Mouse (Mus musculus): ENCODE data around the gene Tns2.
"Not testable (repeated sequence)": the region's sequence is repeated elsewhere in the genome, so short reads cannot be mapped to it uniquely, and the experiment has no call there.

The Tns2 gene

DNA sequence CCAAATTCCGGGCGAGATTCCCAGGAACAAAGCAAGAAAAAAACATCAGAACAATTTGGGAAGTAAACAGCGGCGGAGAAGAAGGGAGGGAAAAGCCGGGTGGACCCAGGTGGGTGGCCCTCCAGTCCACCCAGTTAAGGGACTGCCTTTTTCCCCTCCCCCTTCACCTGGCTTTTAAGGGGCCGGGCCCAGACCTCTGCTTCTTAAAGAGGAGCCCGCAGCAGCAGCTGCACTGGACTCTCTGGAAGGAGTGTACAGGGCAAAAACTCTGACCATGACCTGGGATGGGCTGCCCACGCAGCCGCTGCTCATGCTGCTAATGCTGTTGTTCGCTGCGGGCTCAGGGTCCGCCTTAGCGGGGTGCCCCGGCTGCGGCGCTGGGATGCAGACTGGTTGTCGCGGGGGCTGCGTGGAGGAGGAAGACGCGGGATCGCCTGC lies 44.1 kb downstream of the Tns2 start, which contains the start of gene Igfbp6:
Gene Igfbp6, plus strand, starts transcription at position 89 of the 438 bp plus-strand sequence.
- peak; percentile 47 to 60 for DNase-seq

DNA sequence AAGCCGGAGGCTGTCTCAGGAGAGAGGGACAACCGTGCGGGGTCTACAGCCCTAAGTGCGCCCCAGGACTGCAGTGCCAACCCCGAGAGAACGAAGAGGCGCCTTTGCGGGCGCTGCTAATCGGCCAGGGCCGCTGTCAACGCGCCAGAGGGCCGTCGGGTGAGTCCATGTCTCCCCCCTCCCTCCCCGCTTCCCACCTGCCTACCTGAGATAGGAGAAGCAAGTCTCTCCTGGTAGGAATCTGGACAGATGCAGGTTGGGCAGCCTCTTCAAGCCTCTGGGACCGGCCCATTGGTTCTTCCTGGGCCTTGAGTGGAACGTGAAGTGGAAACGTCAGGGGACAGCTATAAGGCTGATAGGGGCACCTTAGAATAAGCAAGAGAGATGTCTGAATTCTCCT lies 44.5 kb downstream of the Tns2 start:
- DNase-seq = no peak

DNA sequence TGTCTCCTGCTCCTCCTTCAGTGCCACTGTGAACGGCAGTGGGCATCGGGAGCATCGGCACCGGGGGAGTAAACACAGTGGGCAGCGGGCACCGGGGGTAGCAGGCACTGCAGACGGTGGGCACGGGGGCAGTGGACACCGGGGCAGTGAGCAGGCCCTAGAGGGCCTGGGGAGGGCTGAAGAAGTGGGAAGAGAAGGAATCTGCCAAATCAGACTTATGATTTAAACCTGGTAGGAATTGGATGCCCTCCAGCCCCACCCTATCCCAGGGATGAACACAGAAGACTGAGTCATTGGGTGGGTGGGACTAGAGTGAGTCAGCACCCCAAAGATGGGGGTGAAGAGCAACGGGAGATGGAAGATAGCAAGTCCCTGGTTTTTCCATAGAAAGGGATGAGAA lies 45.1 kb downstream of the Tns2 start:
- no peak for DNase-seq

DNA sequence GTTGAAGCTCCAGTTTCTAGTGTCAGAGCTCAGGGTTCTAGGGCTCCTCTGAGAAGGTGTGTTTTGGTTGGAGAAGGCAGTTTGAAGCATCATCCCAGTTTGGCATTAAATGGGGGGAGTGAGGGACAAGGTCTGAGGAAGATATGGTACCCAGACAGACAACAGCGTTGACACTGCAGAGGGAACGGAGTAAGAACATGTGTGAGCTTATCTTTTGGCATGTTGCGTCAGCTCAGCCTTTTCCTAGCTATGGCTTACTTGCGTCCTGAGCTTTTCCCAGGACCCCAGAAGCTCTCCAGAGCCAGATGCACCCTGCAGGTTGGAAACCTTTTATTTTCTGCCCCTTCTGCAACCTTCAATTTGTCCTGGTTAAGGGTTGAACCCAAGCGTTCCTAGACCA lies 45.9 kb downstream of the Tns2 start:
- DNase-seq = no peak

DNA sequence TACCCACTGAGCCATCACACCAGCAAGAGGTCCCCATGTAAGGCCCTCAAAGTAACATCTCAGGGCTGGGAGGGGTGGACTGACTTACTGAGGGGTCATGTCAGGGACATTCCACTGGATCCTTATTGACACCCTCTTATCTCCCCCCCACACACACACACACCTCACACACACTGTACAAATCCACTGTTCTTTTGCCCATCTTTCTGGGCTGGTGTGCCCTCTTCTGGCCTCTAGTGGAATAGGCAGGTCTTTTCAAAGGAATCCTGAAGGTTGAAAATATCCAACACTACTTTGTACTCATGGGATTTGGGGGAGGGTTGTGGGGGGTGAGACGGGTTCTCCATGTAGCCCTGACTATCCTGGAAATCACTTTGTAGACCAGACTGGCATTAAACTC lies 46.7 kb downstream of the Tns2 start:
- DNase-seq = peak; percentile 68 to 72

DNA sequence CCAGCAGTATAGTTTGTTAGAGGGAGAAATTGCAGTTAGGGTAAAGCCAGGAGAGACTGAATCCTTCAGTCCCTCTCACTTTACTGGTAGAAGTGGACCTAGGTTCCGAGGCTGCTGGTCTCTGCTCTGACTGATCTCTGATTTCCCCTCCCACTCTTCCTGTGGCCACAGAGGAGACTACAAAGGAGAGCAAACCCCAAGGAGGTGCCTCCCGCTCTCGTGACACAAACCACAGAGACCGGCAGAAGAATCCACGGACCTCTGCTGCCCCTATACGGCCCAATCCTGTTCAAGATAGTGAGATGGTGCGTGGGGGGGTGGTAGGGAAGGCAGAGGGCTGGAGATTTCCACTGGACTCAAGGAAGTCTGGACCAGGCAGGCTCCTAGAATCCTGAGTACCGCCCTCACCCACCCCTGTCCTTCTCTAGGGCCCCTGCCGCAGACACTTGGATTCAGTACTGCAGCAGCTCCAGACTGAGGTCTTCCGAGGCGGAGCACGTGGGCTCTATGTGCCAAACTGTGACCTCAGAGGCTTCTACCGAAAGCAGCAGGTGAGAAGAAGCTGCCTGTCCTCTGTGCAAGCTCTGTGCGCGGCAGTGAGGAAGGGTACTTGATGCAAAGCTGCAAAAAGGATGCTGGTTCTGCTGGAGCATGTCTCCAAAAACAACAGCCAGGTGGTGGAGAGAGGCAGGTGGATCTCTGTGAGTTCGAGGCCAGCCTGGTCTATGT lies 47.6 kb downstream of the Tns2 start:
- no peak for DNase-seq

DNA sequence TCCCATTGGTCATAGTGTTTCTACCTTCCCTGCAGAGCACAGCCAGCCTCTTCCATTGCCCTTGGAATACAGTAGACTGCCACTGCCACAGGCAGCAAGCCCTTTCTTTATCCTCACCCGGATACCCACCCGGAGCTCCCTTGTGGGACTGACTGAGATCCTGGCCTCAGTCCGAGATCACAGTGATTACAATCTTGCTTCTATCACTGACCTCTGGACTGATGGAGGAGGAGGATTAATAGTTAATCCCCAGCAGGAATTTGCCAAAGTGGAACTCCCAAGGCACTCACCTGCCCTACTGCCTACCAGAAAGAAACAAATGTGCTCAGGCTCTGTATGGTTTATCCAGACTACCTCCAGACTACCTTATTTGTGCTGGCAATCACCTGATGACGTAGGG lies 49.3 kb downstream of the Tns2 start:
- no peak for DNase-seq

DNA sequence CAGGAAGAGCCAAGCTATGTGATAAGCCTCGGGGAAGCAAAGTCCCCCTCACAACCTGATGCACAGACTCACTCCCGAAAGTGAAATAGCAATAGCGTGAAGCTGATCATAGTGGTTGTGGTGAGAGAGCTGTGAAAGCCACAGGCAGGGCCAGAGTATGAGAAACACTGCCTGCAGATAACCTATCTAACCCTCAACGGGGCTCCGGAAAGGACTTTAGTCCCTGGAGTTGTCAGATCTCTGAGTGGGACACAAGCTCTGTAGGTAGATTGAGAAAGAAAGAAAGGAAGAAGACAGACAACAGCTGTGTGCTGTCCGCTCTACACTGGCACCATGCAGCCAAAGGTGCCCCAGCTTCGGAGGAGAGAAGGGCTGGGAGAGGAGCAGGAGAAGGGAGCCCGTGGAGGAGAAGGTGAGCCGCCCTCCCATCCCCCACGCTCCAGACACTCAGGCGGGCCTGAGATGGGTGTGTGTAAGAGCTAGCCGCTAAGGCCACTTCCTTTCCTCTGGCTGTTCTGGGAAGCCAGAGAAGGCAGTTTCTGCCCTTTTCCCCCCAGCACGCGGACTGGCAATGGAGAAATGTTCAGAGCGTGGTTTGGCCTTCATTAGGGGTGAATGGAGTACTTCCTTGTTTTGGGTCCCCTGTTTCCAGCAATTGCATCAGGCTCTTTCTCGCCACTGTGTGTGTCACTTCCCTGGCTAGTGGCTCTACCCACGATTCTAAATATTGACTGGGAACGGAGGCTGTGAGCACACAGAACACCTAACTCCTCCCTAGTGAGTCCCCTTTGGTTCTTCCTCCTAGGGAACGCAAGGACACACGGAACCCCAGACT lies 50.3 kb downstream of the Tns2 start, which contains the start of gene Soat2:
Gene Soat2, plus strand, starts transcription at position 226 of the 835 bp plus-strand sequence.
- peak; percentile 62 to 68 for DNase-seq

DNA sequence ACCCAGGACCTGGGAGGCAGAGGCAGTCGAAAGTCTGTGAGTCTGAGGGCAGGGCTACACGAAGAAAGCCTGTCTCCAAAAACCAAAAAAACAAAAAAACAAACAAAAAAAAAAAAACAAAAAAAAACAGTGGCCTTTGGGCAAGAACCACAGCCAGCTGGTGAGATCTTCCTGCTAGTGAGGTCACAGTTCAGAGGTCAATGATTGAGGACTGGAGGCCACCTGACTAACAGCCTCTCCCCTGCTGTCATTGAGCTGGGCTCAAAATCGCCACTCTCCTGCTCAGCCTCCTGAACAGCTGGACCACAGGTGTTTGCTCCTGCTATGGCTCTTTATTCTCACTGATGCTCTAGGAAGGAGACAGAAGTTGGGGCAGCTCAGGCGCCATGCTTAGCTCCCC lies 52.4 kb downstream of the Tns2 start:
- DNase-seq = no peak

DNA sequence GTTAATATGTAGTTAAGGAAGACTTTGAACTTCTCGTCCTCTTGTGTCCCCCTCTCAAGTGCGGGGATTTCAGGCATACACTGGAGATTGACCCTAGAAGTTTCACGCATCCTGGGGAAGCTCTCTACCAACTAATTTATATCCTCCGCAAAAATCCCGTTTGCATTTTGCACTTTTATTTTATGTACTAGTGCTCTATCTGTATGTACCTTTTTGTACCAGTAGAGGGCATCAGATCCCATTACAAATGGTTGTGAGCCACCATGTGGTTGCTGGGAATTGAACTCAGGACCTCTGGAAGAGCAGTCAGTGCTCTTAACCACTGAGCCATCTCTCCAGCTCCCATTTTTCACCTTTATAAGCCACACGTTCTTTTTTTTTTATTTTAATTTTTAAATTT lies 54.8 kb downstream of the Tns2 start:
- not testable (repeated sequence) for DNase-seq

DNA sequence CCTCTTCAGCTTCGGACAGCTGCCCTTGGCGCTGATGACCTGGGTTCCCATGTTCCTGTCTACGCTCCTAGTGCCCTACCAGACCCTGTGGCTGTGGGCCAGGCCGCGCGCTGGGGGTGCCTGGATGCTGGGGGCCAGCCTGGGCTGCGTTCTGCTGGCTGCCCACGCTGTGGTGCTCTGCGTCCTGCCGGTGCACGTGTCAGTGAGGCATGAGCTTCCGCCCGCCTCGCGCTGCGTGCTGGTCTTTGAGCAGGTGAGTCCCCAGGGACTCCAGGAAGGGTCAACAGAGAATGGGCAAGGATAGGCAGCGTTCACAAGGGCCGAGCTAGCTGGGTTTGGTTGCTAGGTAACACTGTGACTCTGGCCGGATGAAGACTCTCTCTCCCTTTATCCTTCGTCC lies 56.6 kb downstream of the Tns2 start:
- DNase-seq = no peak

DNA sequence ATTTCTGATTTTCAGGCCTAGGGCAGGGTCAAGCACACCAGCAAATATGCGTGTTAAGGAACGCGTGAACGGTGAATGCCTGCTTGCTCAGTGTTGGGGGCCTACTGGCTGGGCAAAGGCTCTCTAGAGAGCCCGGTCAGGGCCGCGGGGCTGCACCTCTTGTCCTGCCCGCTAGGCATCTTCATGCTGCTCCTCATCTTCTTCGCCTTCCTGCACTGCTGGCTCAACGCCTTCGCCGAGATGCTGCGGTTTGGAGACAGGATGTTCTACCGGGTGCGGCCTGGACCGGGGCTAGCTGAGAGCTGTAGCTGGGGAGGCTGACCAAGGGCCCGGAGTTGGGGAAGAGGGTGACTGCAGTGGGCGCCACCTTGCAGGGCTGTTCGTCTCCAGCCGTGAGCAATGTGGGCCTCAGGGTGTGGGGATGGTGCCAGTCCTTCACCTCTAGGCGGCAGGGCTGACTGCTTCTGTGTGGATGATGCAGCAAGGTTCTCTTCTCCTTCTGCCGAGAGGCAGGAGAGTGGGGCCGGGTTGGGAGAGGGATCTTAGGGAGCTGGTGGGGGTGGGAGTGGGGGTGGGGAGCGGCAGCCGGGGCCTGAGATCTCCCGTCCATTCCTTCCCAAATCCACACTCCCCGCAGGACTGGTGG lies 60.3 kb downstream of the Tns2 start:
- DNase-seq = no peak

DNA sequence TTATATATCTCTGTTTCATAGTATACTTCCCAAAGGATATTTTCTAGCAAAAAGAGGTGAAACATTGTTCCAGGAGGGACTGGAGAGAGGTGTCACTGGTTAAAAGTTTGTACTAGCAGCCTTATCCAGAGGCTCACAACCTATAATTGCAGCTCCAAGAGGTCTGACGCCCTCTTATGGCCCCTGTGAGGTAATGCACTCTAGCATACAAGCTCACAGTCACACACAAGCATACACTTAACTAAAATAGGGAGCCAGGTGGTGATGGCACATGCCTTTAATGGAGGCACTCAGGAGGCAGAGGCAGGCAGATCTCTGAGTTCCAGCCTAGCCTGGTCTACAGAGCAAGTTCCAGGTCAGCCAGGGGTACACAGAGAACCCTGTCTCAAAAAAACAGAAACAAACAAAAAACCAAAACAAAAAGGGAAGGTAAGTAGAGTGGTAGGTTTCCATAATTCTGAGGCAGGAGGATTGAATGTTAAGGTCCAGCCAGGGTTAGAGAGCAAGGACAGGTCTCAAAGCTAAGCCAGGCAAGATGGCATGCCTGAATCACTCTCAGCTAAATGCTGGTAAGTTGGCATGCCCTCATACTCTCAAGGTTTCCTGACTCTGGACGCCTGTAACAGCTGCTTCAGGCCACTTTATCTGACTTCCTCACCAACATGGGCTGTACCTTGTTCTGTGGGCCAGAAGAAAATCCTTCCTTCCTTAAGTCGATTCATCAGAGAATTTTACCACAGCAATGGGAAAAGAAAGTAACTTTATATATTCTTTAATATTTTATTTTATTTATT lies 63.9 kb downstream of the Tns2 start:
- no peak for DNase-seq

DNA sequence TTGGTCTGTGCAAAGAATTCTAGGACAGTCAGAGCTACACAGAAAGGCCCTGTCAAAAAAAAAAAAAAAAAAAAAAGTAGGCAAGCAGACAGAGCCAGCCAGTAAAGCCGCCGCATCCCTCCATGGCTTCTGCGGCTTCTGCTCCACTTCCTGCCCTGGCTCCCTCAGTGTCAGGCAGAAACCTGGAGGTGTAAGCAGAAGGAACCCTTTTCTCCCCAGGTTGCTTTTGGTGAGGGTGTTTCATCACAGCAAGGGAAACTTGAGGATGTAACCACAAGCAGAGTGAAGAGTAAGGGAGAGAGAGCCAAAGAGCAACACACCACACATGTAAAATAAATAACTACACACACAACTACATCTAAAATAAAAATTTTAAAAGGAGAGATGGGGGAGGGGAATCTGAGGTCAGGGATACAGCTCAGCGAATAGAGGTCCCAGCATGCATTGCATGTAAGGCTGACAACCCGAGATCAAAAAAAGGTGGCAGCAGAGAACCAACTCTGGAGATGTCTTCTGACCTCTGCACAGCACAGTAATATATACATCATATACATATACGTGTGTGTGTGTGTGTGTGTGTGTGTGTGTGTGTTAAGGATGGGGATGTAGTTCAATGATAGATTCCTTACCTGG lies 65.4 kb downstream of the Tns2 start:
- DNase-seq = no peak

Data from kidney, postnatal 4 days (tissue).